Mouse (Mus musculus) myocyte (in vitro differentiated cells): ENCODE results near the gene 4930469K13Rik. TPM values are rescaled to one million over a fixed set of nuclear protein-coding genes. Genes with fewer than 3 reads are reported as not detected.

Experiments
- H3K27me3 ChIP-seq: one replicate; pipeline ENCODE4 v1.6.1; 2011; ENCODE audit not compliant: control insufficient read depth, insufficient read depth, insufficient read length
- H3K36me3 ChIP-seq: one replicate; pipeline ENCODE4 v1.6.1; 2011; ENCODE audit not compliant: control insufficient read depth, insufficient read depth
- H3K4me2 ChIP-seq: one replicate; pipeline ENCODE4 v1.6.1; 2011; ENCODE audit warnings: low read depth, control low read depth
- H3K4me3 ChIP-seq: one replicate; pipeline ENCODE4 v1.5.1; 2011; ENCODE audit warnings: mild to moderate bottlenecking, control low read depth, moderate library complexity
- H3K79me2 ChIP-seq: one replicate; pipeline ENCODE4 v1.6.1; 2011; ENCODE audit not compliant: control insufficient read depth, insufficient read depth
- H3ac ChIP-seq: one replicate; pipeline ENCODE4 v1.6.1; 2011; ENCODE audit not compliant: control insufficient read depth, insufficient read length
- CEBPB ChIP-seq: IDR thresholded peaks from 2 replicates; pipeline ENCODE4 v1.6.1; 2011; ENCODE audit warnings: mild to moderate bottlenecking, moderate library complexity; ENCODE audit not compliant: poor library complexity, insufficient read depth, severe bottlenecking
- E2F4 ChIP-seq: IDR thresholded peaks from one replicate; pipeline ENCODE4 v1.6.1; 2011; ENCODE audit warnings: mild to moderate bottlenecking, control low read depth, moderate library complexity; ENCODE audit not compliant: insufficient read depth
- MAX ChIP-seq: IDR thresholded peaks from one replicate; pipeline ENCODE4 v1.6.1; 2011; ENCODE audit warnings: low read depth, mild to moderate bottlenecking, control low read depth
- MYOD1 ChIP-seq, 3 experiments: IDR thresholded peaks; one replicate each; pipeline ENCODE4 v1.6.1; 2011; ENCODE audit warnings: control low read depth in 2 of 3, low read depth in 2 of 3, mild to moderate bottlenecking in 2 of 3, moderate library complexity in 1 of 3; ENCODE audit not compliant: insufficient read length in 2 of 3, control insufficient read depth in 1 of 3
- MYOG ChIP-seq, 3 experiments: IDR thresholded peaks; one replicate each; pipeline ENCODE4 v1.6.1; 2011; ENCODE audit warnings: control low read depth in 2 of 3, low read depth in 2 of 3, mild to moderate bottlenecking in 2 of 3; ENCODE audit not compliant: insufficient read length in 2 of 3, control insufficient read depth in 1 of 3, insufficient read depth in 1 of 3
- POLR2A ChIP-seq: IDR thresholded peaks from one replicate; pipeline ENCODE4 v1.6.1; 2011; ENCODE audit warnings: low read depth, mild to moderate bottlenecking, control low read depth, moderate library complexity; ENCODE audit not compliant: insufficient read length
- POLR2AphosphoS2 ChIP-seq: IDR thresholded peaks from one replicate; pipeline ENCODE4 v1.6.1; 2011; ENCODE audit warnings: low read depth, control low read depth; ENCODE audit not compliant: insufficient read length
- REST ChIP-seq: IDR thresholded peaks from one replicate; pipeline ENCODE4 v1.6.1; 2011; ENCODE audit warnings: mild to moderate bottlenecking, control low read depth, moderate library complexity; ENCODE audit not compliant: insufficient read depth, insufficient read length
- SRF ChIP-seq: IDR thresholded peaks from one replicate; pipeline ENCODE4 v1.6.1; 2011; ENCODE audit warnings: low read depth; ENCODE audit not compliant: control insufficient read depth, insufficient read length
- TCF12 ChIP-seq: IDR thresholded peaks from one replicate; pipeline ENCODE4 v1.6.1; 2011; ENCODE audit warnings: mild to moderate bottlenecking, control low read depth; ENCODE audit not compliant: poor library complexity, insufficient read depth, severe bottlenecking
- TCF3 ChIP-seq: IDR thresholded peaks from one replicate; pipeline ENCODE4 v1.6.1; 2011; ENCODE audit warnings: low read depth, control low read depth; ENCODE audit not compliant: insufficient read length
- USF1 ChIP-seq: IDR thresholded peaks from one replicate; pipeline ENCODE4 v1.6.1; 2011; ENCODE audit warnings: low read depth, mild to moderate bottlenecking, control low read depth, moderate library complexity
- polyA plus RNA-seq: library from polyadenylated mRNA; unstranded; fragments of >200 nt; fragmentation: generic; extraction: Trizol; gene quantifications from one replicate; pipeline ENCODE4 v1.2.1, GENCODE M21; 2012; ENCODE audit warnings: missing spikeins

Gene 4930469K13Rik
- polyA plus RNA-seq, 1 experiment: not detected

GRCm38 (mm10) chr11:33980146-33980545 is 118.2 kb downstream of the 4930469K13Rik start:
- no peak for TF ChIP-seq USF1
- TF ChIP-seq MYOD1 (IDR thresholded peaks at IDR 0.05; ENCODE audit: control insufficient read depth in 1 of 3, insufficient read length in 2 of 3, low read depth in 2 of 3): no peak
- no peak for TF ChIP-seq TCF12
- TF ChIP-seq REST: no peak
- TF ChIP-seq E2F4: no peak
- no peak for TF ChIP-seq POLR2A
- TF ChIP-seq TCF3: no peak
- Histone ChIP-seq H3K79me2 (no peaks in the 10 kb centered on the region), H3K4me3 (no peak overlapping the region), H3ac (no peak overlapping the region), H3K4me2 (no peak overlapping the region), H3K27me3 (no peaks in the 10 kb centered on the region), H3K36me3 (no peaks in the 10 kb centered on the region)

- no peak for TF ChIP-seq POLR2A
- TF ChIP-seq CEBPB: no peak
- TF ChIP-seq TCF12: no peak
- no peak for TF ChIP-seq SRF
- no peak for TF ChIP-seq USF1
- no peak for TF ChIP-seq E2F4
- no peak for TF ChIP-seq POLR2AphosphoS2
- no peak for TF ChIP-seq MYOD1 (IDR thresholded peaks at IDR 0.05; ENCODE audit: control insufficient read depth in 1 of 3, insufficient read length in 2 of 3, low read depth in 2 of 3)
- no peak for TF ChIP-seq TCF3
- TF ChIP-seq MYOG (IDR thresholded peaks at IDR 0.05; ENCODE audit: control insufficient read depth in 1 of 3, insufficient read depth in 1 of 3, insufficient read length in 2 of 3, low read depth in 2 of 3): no peak
- TF ChIP-seq REST: no peak
- no peak for TF ChIP-seq MAX
- no peaks in the 10 kb centered on the region for H3K27me3 ChIP-seq
- H3K36me3 ChIP-seq: no peaks in the 10 kb centered on the region
Observed at GRCm38 (mm10) chr11:33975121-33975520, 123.2 kb downstream of the 4930469K13Rik start.

DNA sequence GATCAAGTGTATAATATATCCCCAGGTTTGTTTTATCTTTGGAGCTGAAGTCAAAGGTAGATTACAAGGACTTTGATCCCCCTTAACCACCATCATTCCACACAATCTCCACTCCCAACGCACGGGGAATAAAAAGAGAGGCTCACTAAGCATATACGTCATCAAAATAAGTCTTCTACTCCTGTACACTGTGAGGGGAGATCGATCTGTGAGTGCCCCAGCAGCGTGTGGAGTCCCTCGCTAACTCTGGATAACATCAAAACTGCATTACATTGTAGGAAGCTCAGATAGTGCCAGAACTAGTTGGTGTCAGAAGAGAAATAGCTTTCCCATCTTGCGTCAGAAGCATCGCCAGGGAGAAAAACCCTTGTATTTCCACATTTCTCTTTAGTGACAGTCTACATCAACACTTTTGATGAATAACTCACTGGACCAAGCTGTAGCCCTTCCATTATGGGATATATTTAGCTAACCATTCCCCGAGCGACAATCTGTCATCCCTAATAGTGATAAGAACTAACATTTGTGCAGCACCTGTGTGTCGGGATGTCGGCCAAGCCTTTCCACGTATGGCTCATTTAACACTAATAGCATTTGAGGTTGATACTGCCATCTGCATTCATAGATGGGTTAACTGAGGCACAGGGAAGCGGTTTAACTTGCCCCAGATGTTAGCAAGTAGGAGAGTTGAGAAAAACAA is 123.9 kb downstream of the 4930469K13Rik start:
- Histone ChIP-seq H3K27me3 (no peaks in the 10 kb centered on the region), H3K4me3 (no peak overlapping the region), H3K79me2 (no peaks in the 10 kb centered on the region), H3K4me2 (no peak overlapping the region), H3ac (no peak overlapping the region), H3K36me3 (no peaks in the 10 kb centered on the region)
- TF ChIP-seq MYOD1 (IDR thresholded peaks at IDR 0.05; ENCODE audit: control insufficient read depth in 1 of 3, insufficient read length in 2 of 3, low read depth in 2 of 3): no peak
- no peak for TF ChIP-seq SRF
- TF ChIP-seq TCF12: no peak
- no peak for TF ChIP-seq POLR2AphosphoS2
- TF ChIP-seq MYOG (IDR thresholded peaks at IDR 0.05; ENCODE audit: control insufficient read depth in 1 of 3, insufficient read depth in 1 of 3, insufficient read length in 2 of 3, low read depth in 2 of 3): no peak
- no peak for TF ChIP-seq USF1
- no peak for TF ChIP-seq POLR2A
- TF ChIP-seq REST: no peak
- no peak for TF ChIP-seq E2F4
- no peak for TF ChIP-seq CEBPB
- no peak for TF ChIP-seq MAX
- TF ChIP-seq TCF3: no peak

More at GRCm38 (mm10) chr11:33975121-33975520, 123.2 kb downstream of the 4930469K13Rik start:
- Histone ChIP-seq H3ac (no peak overlapping the region), H3K4me2 (no peak overlapping the region), H3K4me3 (no peak overlapping the region), H3K79me2 (no peaks in the 10 kb centered on the region)

DNA sequence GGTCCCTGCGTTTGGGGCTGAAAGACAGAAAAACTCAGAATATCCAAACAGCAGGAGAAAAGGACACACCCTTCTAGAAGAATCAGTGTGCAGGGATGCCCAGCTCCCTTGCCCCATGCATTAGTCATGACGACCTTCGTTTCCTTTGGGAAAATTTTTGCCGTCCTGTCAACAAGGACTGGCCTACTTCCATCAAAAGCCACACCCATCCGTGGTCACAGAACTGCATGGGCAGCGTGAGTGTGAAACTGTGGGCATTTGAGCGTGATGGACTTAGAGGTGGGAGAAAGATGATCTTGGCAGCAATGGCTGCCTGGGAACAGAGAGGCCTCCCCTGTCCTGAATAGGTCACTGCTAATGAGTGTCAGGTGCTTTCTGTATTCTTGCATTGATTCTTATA is 126.2 kb downstream of the 4930469K13Rik start:
- TF ChIP-seq POLR2AphosphoS2 (no peak), MAX (no peak), TCF3 (no peak), CEBPB (no peak), SRF (no peak), USF1 (no peak), MYOD1 (IDR thresholded peaks at IDR 0.05; ENCODE audit: control insufficient read depth in 1 of 3, insufficient read length in 2 of 3, low read depth in 2 of 3) (no peak), E2F4 (no peak), REST (no peak), MYOG (IDR thresholded peaks at IDR 0.05; ENCODE audit: control insufficient read depth in 1 of 3, insufficient read depth in 1 of 3, insufficient read length in 2 of 3, low read depth in 2 of 3) (no peak), POLR2A (no peak), TCF12 (no peak)
- Histone ChIP-seq H3K4me3 (no peak overlapping the region), H3K36me3 (no peaks in the 10 kb centered on the region), H3K79me2 (no peaks in the 10 kb centered on the region), H3K4me2 (no peak overlapping the region), H3K27me3 (no peaks in the 10 kb centered on the region), H3ac (no peak overlapping the region)
